Mouse (Mus musculus) liver, postnatal 0 days (tissue): Measurements from ENCODE around the gene Grik1. TPM values are rescaled to one million over a fixed set of nuclear protein-coding genes. Genes with fewer than 3 reads are reported as not detected.

ENCODE experiments used
- ATAC-seq: fragments of 200-750 bp; cut with Nextera tagmentation; 2 replicates; pipeline ENCODE4 v1.8.0; 2017; ENCODE audit warnings: mild to moderate bottlenecking, moderate library complexity
- DNase-seq: peaks from one replicate; pipeline ENCODE4 v3.0.0-alpha.2; 2016
- H3K27ac ChIP-seq: fragments of 300-500 bp; sonication (generic); 2 replicates; pipeline ENCODE4 v1.5.1; 2014; ENCODE audit warnings: antibody characterized with exemption, moderate library complexity, mild to moderate bottlenecking, low read depth
- H3K27me3 ChIP-seq: fragments of 300-500 bp; sonication (generic); 2 replicates; pipeline ENCODE4 v1.6.1; 2014; ENCODE audit warnings: low read length, control low read depth, mixed read lengths; ENCODE audit not compliant: insufficient read depth
- H3K36me3 ChIP-seq: fragments of 300-500 bp; sonication (generic); replicated peaks from 2 replicates; pipeline ENCODE4 v1.6.1; 2014; ENCODE audit warnings: mild to moderate bottlenecking, control low read depth, low read length, moderate library complexity, mixed read lengths; ENCODE audit not compliant: insufficient read depth
- H3K4me1 ChIP-seq: fragments of 300-500 bp; sonication (generic); 2 replicates; pipeline ENCODE4 v1.6.1; 2014; ENCODE audit warnings: antibody characterized with exemption, mild to moderate bottlenecking, control low read depth; ENCODE audit not compliant: insufficient read depth
- H3K4me2 ChIP-seq: fragments of 300-500 bp; sonication (generic); 2 replicates; pipeline ENCODE4 v1.6.1; 2014; ENCODE audit warnings: low read depth, mild to moderate bottlenecking, low read length, moderate library complexity, mixed read lengths
- H3K4me3 ChIP-seq: fragments of 300-500 bp; sonication (generic); 2 replicates; pipeline ENCODE4 v1.5.1; 2014; ENCODE audit warnings: low read depth, low read length
- H3K9ac ChIP-seq: fragments of 300-500 bp; sonication (generic); replicated peaks from 2 replicates; pipeline ENCODE4 v1.6.1; 2014; ENCODE audit warnings: mild to moderate bottlenecking, moderate library complexity
- H3K9me3 ChIP-seq: fragments of 300-500 bp; sonication (generic); 2 replicates; pipeline ENCODE4 v1.6.1; 2016; ENCODE audit warnings: mild to moderate bottlenecking, control low read depth, low read length, mixed read lengths
- CTCF ChIP-seq: sonication (generic); IDR thresholded peaks from 2 replicates; pipeline ENCODE4 v1.5.1; 2016; ENCODE audit warnings: antibody characterized with exemption, low read depth
- EP300 ChIP-seq: IDR thresholded peaks from 2 replicates; pipeline ENCODE4 v1.6.1; 2016; ENCODE audit warnings: antibody characterized with exemption, low read depth, mild to moderate bottlenecking
- WGBS: fragments of 180-500 bp; shearing (Covaris S2); extraction: QIAGEN DNeasy Blood & Tissue Kit; methylation state at CpG from one replicate; pipeline ENCODE4 v1.1.7; 2014; ENCODE audit not compliant: insufficient replicate concordance; 5-methylcytosine and 5-hydroxymethylcytosine counted together
- polyA plus RNA-seq: library from polyadenylated mRNA; unstranded; fragments of >200 nt; fragmentation: Nextera tagmentation; extraction: Ambion mirVana; gene quantifications from 2 replicates; pipeline ENCODE4 v1.2.1, GENCODE M21; 2015

The Grik1 gene
- polyA plus RNA-seq, 1 experiment from 2014 or later: not detected

- Histone ChIP-seq H3K4me1 (no peaks in the 10 kb centered on the region), H3K9ac (no peak overlapping the region), H3K9me3 (no peaks in the 10 kb centered on the region), H3K27me3 (no peaks in the 10 kb centered on the region), H3K4me2 (no peak overlapping the region), H3K27ac (no peak overlapping the region), H3K36me3 (no peaks in the 10 kb centered on the region), H3K4me3 (no peak overlapping the region)
- 71% methylated on average over 4 of the region's 4 CpGs for WGBS
- ATAC-seq (no peak), DNase-seq (no peak)
- no peak for TF ChIP-seq CTCF
- no peak for TF ChIP-seq EP300
Observed at GRCm38 (mm10) chr16:87917897-87918296, 372.2 kb downstream of the Grik1 start.

GRCm38 (mm10) chr16:87917157-87917546 is 372.9 kb downstream of the Grik1 start:
- Histone ChIP-seq H3K36me3 (no peaks in the 10 kb centered on the region), H3K27me3 (no peaks in the 10 kb centered on the region), H3K27ac (no peak overlapping the region), H3K4me1 (no peaks in the 10 kb centered on the region), H3K9ac (no peak overlapping the region), H3K4me2 (no peak overlapping the region), H3K9me3 (no peaks in the 10 kb centered on the region), H3K4me3 (no peak overlapping the region)
- 52% methylated on average over 1 of the region's 1 CpGs for WGBS
- DNase-seq (no peak), ATAC-seq (no peak)
- no peak for TF ChIP-seq EP300
- no peak for TF ChIP-seq CTCF

GRCm38 (mm10) chr16:87916209-87917156 is 373.6 kb downstream of the Grik1 start:
- Histone ChIP-seq H3K4me3 (no peak overlapping the region), H3K9ac (no peak overlapping the region), H3K4me1 (no peaks in the 10 kb centered on the region), H3K4me2 (no peak overlapping the region), H3K27me3 (no peaks in the 10 kb centered on the region), H3K9me3 (no peaks in the 10 kb centered on the region), H3K27ac (no peak overlapping the region), H3K36me3 (no peaks in the 10 kb centered on the region)
- DNase-seq (no peak), ATAC-seq (no peak)
- 64% methylated on average over 6 of the region's 6 CpGs for WGBS
- TF ChIP-seq EP300: no peak
- no peak for TF ChIP-seq CTCF

DNA sequence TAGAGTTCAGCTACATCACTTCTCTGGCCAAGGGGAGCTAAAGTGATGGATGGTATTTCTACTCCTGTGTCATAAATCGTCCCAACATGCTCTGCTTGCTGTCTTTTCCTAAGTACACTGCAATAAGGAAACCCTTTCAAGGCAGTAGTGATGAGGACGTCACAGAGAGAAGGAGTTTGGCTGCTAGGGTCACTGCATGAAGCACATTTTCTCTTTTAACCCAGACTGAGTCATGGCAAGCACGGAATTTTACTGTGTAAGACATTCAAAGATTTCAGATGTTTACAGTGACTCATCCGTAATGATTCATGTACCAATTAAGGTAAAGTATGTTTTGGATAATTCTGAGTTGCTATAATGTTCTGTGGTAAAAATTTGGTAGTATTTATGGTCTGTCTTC is 374.9 kb downstream of the Grik1 start:
- no peak overlapping the region for H3K4me2 ChIP-seq
- no peaks in the 10 kb centered on the region for H3K27me3 ChIP-seq
- 66% methylated on average over 4 of the region's 4 CpGs for WGBS
- no peak overlapping the region for H3K4me3 ChIP-seq
- ATAC-seq (no peak), DNase-seq (no peak)
- no peak overlapping the region for H3K27ac ChIP-seq
- TF ChIP-seq CTCF (no peak), EP300 (no peak)
- no peaks in the 10 kb centered on the region for H3K36me3 ChIP-seq
- no peak overlapping the region for H3K9ac ChIP-seq
- no peaks in the 10 kb centered on the region for H3K9me3 ChIP-seq
- no peaks in the 10 kb centered on the region for H3K4me1 ChIP-seq

DNA sequence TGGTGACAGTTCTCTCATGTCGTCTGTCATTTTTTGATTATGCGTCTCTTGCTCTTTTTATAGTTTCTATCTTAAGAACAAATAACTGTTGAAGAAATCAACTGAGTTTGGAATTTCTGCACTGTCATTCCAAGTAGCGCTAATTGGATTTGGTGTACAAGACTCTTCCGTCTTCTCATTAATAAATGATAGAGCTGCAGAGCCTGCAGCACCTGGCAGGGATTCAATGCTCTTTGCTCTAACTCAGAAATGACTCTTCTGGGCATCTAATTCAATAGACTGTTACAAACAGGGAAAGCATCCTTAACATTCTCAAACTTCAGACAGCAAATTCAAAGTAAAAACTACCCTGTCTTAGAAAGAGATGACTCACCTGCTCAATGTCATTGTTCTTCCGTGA is 376.3 kb downstream of the Grik1 start:
- Histone ChIP-seq H3K36me3 (no peaks in the 10 kb centered on the region), H3K9ac (no peak overlapping the region), H3K27ac (no peak overlapping the region), H3K4me3 (no peak overlapping the region), H3K4me1 (no peaks in the 10 kb centered on the region), H3K9me3 (no peaks in the 10 kb centered on the region), H3K27me3 (no peaks in the 10 kb centered on the region), H3K4me2 (no peak overlapping the region)
- no peak for ATAC-seq
- TF ChIP-seq EP300: no peak
- 76% methylated on average over 5 of the region's 5 CpGs for WGBS
- DNase-seq: no peak

GRCm38 (mm10) chr16:87911201-87911600 is 378.9 kb downstream of the Grik1 start:
- ATAC-seq (no peak), DNase-seq (no peak)
- no peaks in the 10 kb centered on the region for H3K9me3 ChIP-seq

More at GRCm38 (mm10) chr16:87911201-87911600, 378.9 kb downstream of the Grik1 start:
- Histone ChIP-seq H3K4me2 (no peak overlapping the region), H3K4me3 (no peak overlapping the region), H3K27me3 (no peaks in the 10 kb centered on the region), H3K9ac (no peak overlapping the region), H3K27ac (no peak overlapping the region), H3K36me3 (no peaks in the 10 kb centered on the region), H3K4me1 (no peaks in the 10 kb centered on the region)
- WGBS: 44% methylated on average over 2 of the region's 2 CpGs
- TF ChIP-seq CTCF (no peak), EP300 (no peak)
